Mouse (Mus musculus): ENCODE measurements at regions not wholly inside any gene's neighbourhood (a gene's known extent, or its start where the extent isn't known, plus 50 kb on each side); places are given as distances from the start of the nearest gene placed in this dataset.
"Not testable (repeated sequence)": the region's sequence is repeated elsewhere in the genome, so short reads cannot be mapped to it uniquely, and the experiment has no call there.

DNA sequence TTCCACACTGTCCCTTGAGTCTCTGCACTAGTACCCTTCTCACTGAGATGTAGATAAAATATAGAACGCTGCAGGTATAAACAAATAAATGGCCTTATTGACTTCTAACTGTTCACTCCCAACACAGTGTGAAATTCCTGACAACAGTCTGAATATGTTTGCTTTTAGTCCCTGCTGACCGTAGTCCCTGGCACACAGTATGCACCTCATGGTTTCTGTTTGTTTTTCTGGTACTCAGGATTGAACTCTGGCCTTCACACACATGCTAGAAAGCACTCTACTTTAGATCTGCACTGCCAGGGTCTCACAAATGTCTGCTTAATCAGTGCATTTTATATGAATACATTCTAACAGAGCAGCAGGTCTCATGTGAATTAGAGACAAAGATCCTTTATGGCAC lies 95.8 kb downstream of the Rps12 start:
- ATAC-seq (no peak), DNase-seq (ENCODE audit: low read depth, low spot score) (no peak)
- in situ Hi-C loops (cut with MboI; ENCODE audit: low pct_unique_long_range_greater_than_20kb) = no loop called here
- H3K27me3 ChIP-seq = peaks cover 6% of the 10 kb centered on the region
- ChIA-PET POLR2A (no interaction called here), CTCF (no interaction called here)
- no peak for TF ChIP-seq CTCF (IDR thresholded peaks at IDR 0.05)

- DNase-seq (ENCODE audit: low read depth, low spot score) (no peak), ATAC-seq (no peak)
- in situ Hi-C loops (cut with MboI; ENCODE audit: low pct_unique_long_range_greater_than_20kb) = no loop called here
- CTCF ChIA-PET = interaction anchor here (1.7 kb wide), 1 partner anchor 10 kb away, joined by 4 read pairs; no protein-coding TSS in a partner anchor
- POLR2A ChIA-PET = no interaction called here
- H3K27me3 ChIP-seq = no peaks in the 10 kb centered on the region
- no peak for TF ChIP-seq CTCF (IDR thresholded peaks at IDR 0.05)
Observed at GRCm38 (mm10) chr10:23686969-23687368, 100.1 kb downstream of the Rps12 start.

DNA sequence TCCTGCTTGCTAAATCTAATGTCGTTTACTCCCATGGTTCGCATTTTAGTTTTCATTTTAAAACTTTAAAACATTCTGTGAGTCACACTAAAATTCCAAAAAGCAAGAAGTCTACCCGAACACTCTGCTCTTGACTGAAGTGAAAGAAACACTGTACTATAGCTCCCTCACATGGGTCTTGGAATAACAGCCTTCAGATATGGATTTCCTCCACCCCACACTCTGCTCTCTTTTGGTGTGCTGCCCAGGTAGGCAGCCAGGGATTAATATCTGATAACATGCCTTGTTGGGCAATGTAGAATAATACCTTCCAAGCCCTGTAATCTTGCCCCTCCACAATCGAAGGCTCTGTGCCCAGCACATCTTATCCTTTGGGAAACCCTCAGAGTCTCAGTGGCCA lies 104.0 kb downstream of the Rps12 start:
- CTCF ChIA-PET = no interaction called here
- TF ChIP-seq CTCF (IDR thresholded peaks at IDR 0.05) = no peak
- in situ Hi-C loops (cut with MboI; ENCODE audit: low pct_unique_long_range_greater_than_20kb) = no loop called here
- POLR2A ChIA-PET = no interaction called here
- ATAC-seq (no peak), DNase-seq (ENCODE audit: low read depth, low spot score) (no peak)
- peaks cover 5% of the 10 kb centered on the region for H3K27me3 ChIP-seq

DNA sequence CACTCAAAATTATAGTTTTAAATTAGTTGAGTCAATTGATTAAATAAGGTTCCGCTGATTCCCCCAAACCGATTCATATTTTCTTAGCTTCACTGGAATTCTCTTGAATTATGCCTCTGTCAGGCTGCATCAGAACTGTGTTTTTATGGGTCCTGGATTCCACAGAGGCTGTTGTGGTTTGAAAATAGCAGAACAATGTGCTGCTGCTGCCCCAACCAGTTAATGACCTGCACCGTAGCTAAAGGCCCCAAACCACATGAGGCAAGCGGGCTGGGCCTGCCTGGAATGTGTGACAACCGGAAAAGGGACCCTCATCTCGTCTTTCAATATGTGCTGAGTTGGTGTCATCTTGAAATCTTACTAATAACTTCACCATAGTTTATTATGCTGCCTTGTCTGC lies 111.2 kb downstream of the Rps12 start:
- ATAC-seq (peak; percentile 69), DNase-seq (ENCODE audit: low read depth, low spot score) (no peak)
- ChIA-PET POLR2A (no interaction called here), CTCF (interaction anchor here (1.4 kb wide), 1 partner anchor 9 kb away, joined by 3 read pairs; no protein-coding TSS in a partner anchor)
- no peak for TF ChIP-seq CTCF (IDR thresholded peaks at IDR 0.05)
- H3K27me3 ChIP-seq = peaks cover 5% of the 10 kb centered on the region
- in situ Hi-C loops (cut with MboI; ENCODE audit: low pct_unique_long_range_greater_than_20kb) = no loop called here

- DNase-seq (ENCODE audit: low read depth, low spot score) (no peak), ATAC-seq (no peak)
- TF ChIP-seq CTCF (IDR thresholded peaks at IDR 0.05) = no peak
- H3K27me3 ChIP-seq = peaks cover 5% of the 10 kb centered on the region
- ChIA-PET CTCF (interaction anchor here (0.9 to 1.0 kb wide), 2 partner anchors 50 to 54 kb away, joined by 3 read pairs; no protein-coding TSS in a partner anchor), POLR2A (interaction anchor here (0.7 kb wide), 1 partner anchor 538 kb away, joined by 3 read pairs; no protein-coding TSS in a partner anchor)
- in situ Hi-C loops (cut with MboI; ENCODE audit: low pct_unique_long_range_greater_than_20kb) = no loop called here
Observed at GRCm38 (mm10) chr10:23674633-23675515, 112.2 kb downstream of the Rps12 start.

- in situ Hi-C loops (cut with MboI; ENCODE audit: low pct_unique_long_range_greater_than_20kb) = no loop called here
- POLR2A ChIA-PET = no interaction called here
- TF ChIP-seq CTCF (IDR thresholded peaks at IDR 0.05) = no peak
- H3K27me3 ChIP-seq = no peaks in the 10 kb centered on the region
- DNase-seq (ENCODE audit: low read depth, low spot score) (no peak), ATAC-seq (no peak)
- CTCF ChIA-PET = interaction anchor here (1.3 kb wide), 1 partner anchor 13 kb away, joined by 3 read pairs; no protein-coding TSS in a partner anchor
Observed at GRCm38 (mm10) chr10:23672296-23672695, 114.8 kb downstream of the Rps12 start.

GRCm38 (mm10) chr10:23671494-23671893 lies 115.6 kb downstream of the Rps12 start:
- peak; percentile 81 for TF ChIP-seq CTCF (IDR thresholded peaks at IDR 0.05)
- ChIA-PET POLR2A (no interaction called here), CTCF (interaction anchor here (1.3 kb wide), 1 partner anchor 13 kb away, joined by 3 read pairs; no protein-coding TSS in a partner anchor)
- no peak for ATAC-seq
- no peak for DNase-seq (ENCODE audit: low read depth, low spot score)
- in situ Hi-C loops (cut with MboI; ENCODE audit: low pct_unique_long_range_greater_than_20kb) = no loop called here
- H3K27me3 ChIP-seq = no peaks in the 10 kb centered on the region

DNA sequence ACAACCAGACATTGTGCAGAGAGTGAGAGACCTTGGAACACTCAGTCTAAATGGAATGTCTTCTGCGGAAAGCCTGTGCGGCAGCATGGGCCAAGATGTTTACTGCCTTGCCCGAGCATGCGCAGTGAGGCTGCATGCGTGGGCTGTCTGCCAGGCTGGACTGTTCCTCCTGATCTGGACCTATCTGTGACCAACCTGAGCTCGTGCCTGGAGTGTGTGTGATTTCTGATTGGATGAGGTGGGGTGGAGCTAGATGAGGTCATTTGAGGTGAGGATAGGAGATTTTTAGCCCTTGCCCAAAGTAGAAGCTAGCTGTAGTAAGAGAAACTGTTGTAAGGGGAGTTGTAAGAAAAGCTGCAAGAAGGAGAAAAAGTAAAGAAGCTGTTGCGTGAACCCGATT lies 121.2 kb downstream of the Rps12 start:
- in situ Hi-C loops (cut with MboI; ENCODE audit: low pct_unique_long_range_greater_than_20kb); DNase-seq (ENCODE audit: low read depth, low spot score); H3K27me3 ChIP-seq; ATAC-seq; POLR2A ChIA-PET: not testable (repeated sequence)
- CTCF ChIA-PET = interaction anchor here (1.0 kb wide), 1 partner anchor 11 kb away, joined by 3 read pairs; no protein-coding TSS in a partner anchor

DNA sequence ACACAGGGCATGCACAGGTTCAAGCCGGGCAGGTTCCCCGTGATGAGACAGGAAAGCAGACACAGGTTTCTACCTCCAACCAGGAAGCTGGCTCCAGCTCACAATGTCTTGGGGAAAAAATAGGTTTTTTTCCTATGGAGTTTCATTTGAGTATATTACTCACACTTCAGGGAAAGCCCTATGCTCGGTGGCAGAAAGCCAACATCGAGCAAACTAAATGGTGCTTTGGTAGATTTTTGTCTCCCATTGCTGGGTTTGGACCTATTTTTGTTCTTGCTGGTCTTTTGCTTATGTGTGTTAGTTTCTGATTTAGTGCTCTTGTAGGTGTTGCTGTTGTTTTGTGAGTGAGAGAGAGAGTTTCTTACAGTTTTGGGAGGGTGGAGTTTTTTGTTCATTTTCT lies 160.9 kb downstream of the Rps12 start:
- H3K27me3 ChIP-seq = no peaks in the 10 kb centered on the region
- ChIA-PET POLR2A (no interaction called here), CTCF (no interaction called here)
- DNase-seq (ENCODE audit: low read depth, low spot score) (no peak), ATAC-seq (no peak)
- no peak for TF ChIP-seq CTCF (IDR thresholded peaks at IDR 0.05)
- in situ Hi-C loops (cut with MboI; ENCODE audit: low pct_unique_long_range_greater_than_20kb) = no loop called here

DNA sequence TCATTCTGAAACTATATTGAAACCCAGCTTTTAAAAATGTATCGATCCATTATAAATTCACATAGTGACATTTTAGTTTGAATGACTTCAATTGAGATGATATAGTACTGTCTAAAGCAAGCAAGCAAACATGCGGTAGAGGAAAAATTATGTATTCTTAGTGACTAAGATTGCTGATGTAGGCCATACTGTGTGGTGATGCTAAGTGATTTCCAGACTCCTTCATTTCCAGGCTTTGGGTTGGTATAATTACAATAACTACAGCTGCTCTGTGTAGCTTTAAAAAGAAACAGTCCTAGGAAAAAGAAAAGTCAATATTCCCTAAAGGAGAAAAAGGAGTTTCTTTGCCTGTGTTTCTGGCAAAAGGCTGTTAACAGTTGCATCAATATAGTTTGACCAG lies 175.0 kb downstream of the Rps12 start:
- POLR2A ChIA-PET = interaction anchor here (1.1 kb wide), 1 partner anchor 260 kb away, joined by 3 read pairs; no protein-coding TSS in a partner anchor
- no peak for ATAC-seq

GRCm38 (mm10) chr10:23611183-23611582 lies 175.9 kb downstream of the Rps12 start:
- no peaks in the 10 kb centered on the region for H3K27me3 ChIP-seq
- no peak for ATAC-seq
- DNase-seq (ENCODE audit: low read depth, low spot score) = no peak
- peak; percentile 92 for TF ChIP-seq CTCF (IDR thresholded peaks at IDR 0.05)
- ChIA-PET POLR2A (interaction anchor here (1.1 to 1.4 kb wide), 3 partner anchors 56 to 495 kb away, joined by 3 to 5 read pairs (median 3); no protein-coding TSS in a partner anchor), CTCF (interaction anchor here (0.6 to 2.9 kb wide), 19 partner anchors 9 to 524 kb away, joined by 3 to 25 read pairs (median 3); no protein-coding TSS in a partner anchor)
- in situ Hi-C loops (cut with MboI; ENCODE audit: low pct_unique_long_range_greater_than_20kb) = loop anchor here (5.0 kb wide), 2 partner anchors 166 to 494 kb away; no protein-coding TSS in a partner anchor

More for the DNA sequence above, 175.0 kb downstream of the Rps12 start:
- no peaks in the 10 kb centered on the region for H3K27me3 ChIP-seq
- in situ Hi-C loops (cut with MboI; ENCODE audit: low pct_unique_long_range_greater_than_20kb) = loop anchor here (5.0 kb wide), 2 partner anchors 165 to 495 kb away; no protein-coding TSS in a partner anchor
- DNase-seq (ENCODE audit: low read depth, low spot score) = no peak
- no peak for TF ChIP-seq CTCF (IDR thresholded peaks at IDR 0.05)
- CTCF ChIA-PET = interaction anchor here (2.1 to 2.9 kb wide), 5 partner anchors 209 to 524 kb away, joined by 6 to 25 read pairs (median 9); no protein-coding TSS in a partner anchor

All from Patski (cell line).